Mouse (Mus musculus): ENCODE measurements around the gene Trim8. TPM values are rescaled to one million over a fixed set of nuclear protein-coding genes. Genes with fewer than 3 reads are reported as not detected.

Gene Trim8
- total and polyA plus RNA-seq, 3 experiments, result 4.4 to 24.9 (median 12.0) TPM

- H3K9me3 ChIP-seq (replicated peaks; ENCODE audit: low read length), result no peaks in the 10 kb centered on the region
- in situ Hi-C loops (cut with MboI; ENCODE audit: low pct_ligation_motif_present, low pct_unique_long_range_greater_than_20kb, low sequenced_read_pairs) (no loop called here), dilution Hi-C loops (cut with MboI; ENCODE audit: extremely low pct_ligation_motif_present, extremely low pct_unique_long_range_greater_than_20kb, low sequenced_read_pairs) (no loop called here)
- peak; percentile 64 for DNase-seq (ENCODE audit: extremely low read depth)
- peak overlapping the region; percentile 79 for H3K27ac ChIP-seq (ENCODE audit: insufficient read depth, low read depth)
- H3K27me3 ChIP-seq (replicated peaks), result no peaks in the 10 kb centered on the region
- TF ChIP-seq POLR2AphosphoS2 (IDR thresholded peaks at IDR 0.05; ENCODE audit: low read depth, low read length), result no peak
- TF ChIP-seq RAD21 (IDR thresholded peaks at IDR 0.05; ENCODE audit: low read depth, low read length), result no peak
- TF ChIP-seq ZMIZ1 (IDR thresholded peaks at IDR 0.05; ENCODE audit: low read depth, low read length), result peak; percentile 61
- TF ChIP-seq MXI1 (IDR thresholded peaks at IDR 0.05; ENCODE audit: low read depth, low read length), result peak; percentile 44; the same call in 1 of the 2 replicates
- 0 out of 2 replicates have a peak, but pooled peaks have one; percentile 15 for TF ChIP-seq NELFE (IDR thresholded peaks at IDR 0.05; ENCODE audit: low read depth, low read length)
- TF ChIP-seq CHD1 (IDR thresholded peaks at IDR 0.05; ENCODE audit: low read depth, low read length), result no peak
- TF ChIP-seq USF1 (IDR thresholded peaks at IDR 0.05; ENCODE audit: low read depth, low read length), result no peak
- TF ChIP-seq CHD2 (IDR thresholded peaks at IDR 0.05; ENCODE audit: low read length), result 0 out of 2 replicates have a peak, but pooled peaks have one; percentile 31
- peak; percentile 60; the same call in 1 of the 2 replicates for TF ChIP-seq MEF2A (IDR thresholded peaks at IDR 0.05; ENCODE audit: borderline replicate concordance, low read depth, low read length)
- TF ChIP-seq CTCF (conservative IDR thresholded peaks at IDR 0.05 in 1 of 2, IDR thresholded peaks at IDR 0.05 in 1 of 2; ENCODE audit: low read depth in 2 of 2, low read length in 2 of 2), result no peak
- TF ChIP-seq ETS1 (conservative IDR thresholded peaks at IDR 0.05; ENCODE audit: low read depth, low read length), result peak; percentile 96
- TF ChIP-seq RCOR1 (conservative IDR thresholded peaks at IDR 0.05; ENCODE audit: low read depth, low read length), result no peak
- TF ChIP-seq MAZ (IDR thresholded peaks at IDR 0.05; ENCODE audit: low read depth, low read length), result peak; percentile 25; the same call in 1 of the 2 replicates
- no peak for TF ChIP-seq USF2 (conservative IDR thresholded peaks at IDR 0.05; ENCODE audit: low read depth, low read length)
- TF ChIP-seq MAX (IDR thresholded peaks at IDR 0.05; ENCODE audit: low read length), result no peak
- no peak for TF ChIP-seq NRF1 (IDR thresholded peaks at IDR 0.05; ENCODE audit: low read depth, low read length)
- peak; percentile 64 for TF ChIP-seq POLR2A (IDR thresholded peaks at IDR 0.05; ENCODE audit: low read depth, low read length)
- peak; percentile 62 for TF ChIP-seq ELF1 (IDR thresholded peaks at IDR 0.05; ENCODE audit: low read depth, low read length)
- TF ChIP-seq TCF12 (IDR thresholded peaks at IDR 0.05; ENCODE audit: low read depth, low read length), result peak; percentile 96
- TF ChIP-seq IRF4 (IDR thresholded peaks at IDR 0.05; ENCODE audit: low read depth, low read length), result no peak
- no peak for TF ChIP-seq MAFK (IDR thresholded peaks at IDR 0.05; ENCODE audit: insufficient replicate concordance, low read length)
- H3K36me3 ChIP-seq (replicated peaks in 1 of 2; ENCODE audit: control insufficient read depth in 1 of 2, insufficient read depth in 1 of 2, low read length in 1 of 2), result peaks cover 22 to 31% of the 10 kb centered on the region in 2 experiments
- H3K4me3 ChIP-seq (replicated peaks in 1 of 3; ENCODE audit: low read depth in 2 of 3, low read length in 2 of 3, poor library complexity in 1 of 3), result peak overlapping the region in 1 of 3 experiments; percentile 16
- peaks cover 30 to 66% of the 10 kb centered on the region in 2 experiments for H3K4me1 ChIP-seq (ENCODE audit: control insufficient read depth in 1 of 2, insufficient read depth in 2 of 2)
- peak overlapping the region; percentile 12; the same call in 1 of the 2 replicates for H3K9ac ChIP-seq (ENCODE audit: insufficient read depth, low read depth)
- peak overlapping the region; percentile 75 for H3K4me2 ChIP-seq (ENCODE audit: insufficient read depth, low read depth, poor library complexity, severe bottlenecking)
- H3K79me2 ChIP-seq (replicated peaks; ENCODE audit: control insufficient read depth, extremely low read depth, insufficient read depth, poor library complexity, severe bottlenecking), result no peaks in the 10 kb centered on the region
Observed at GRCm38 (mm10) chr19:46518352-46518787, 16.9 kb downstream of the Trim8 start.
